Mouse (Mus musculus) adrenal gland, adult 2 months (tissue): ENCODE measurements around the gene Lrrc71. TPM values are rescaled to one million over a fixed set of nuclear protein-coding genes. Genes with fewer than 3 reads are reported as not detected.

Experiments used
- DNase-seq: peaks from one replicate; pipeline ENCODE4 v3.0.0; 2021
- polyA plus RNA-seq: library from polyadenylated mRNA; depleted of rRNA; stranded (reverse); fragments of >200 nt; gene quantifications from 2 replicates; pipeline ENCODE4 v1.2.3, GENCODE M21; 2012; rRNA removed
- total RNA-seq, 2 experiments: library from RNA; stranded (reverse); gene quantifications; 2 replicates each; pipeline ENCODE4 v1.2.3; 2021

Lrrc71 gene
- total and polyA plus RNA-seq, 3 experiments, result 0.43 to 1.2 TPM; not detected in 1

- no peak for DNase-seq
Measured at GRCm38 (mm10) chr3:87724556-87724955, 23.9 kb downstream of the Lrrc71 start.

- DNase-seq, result no peak
Measured at GRCm38 (mm10) chr3:87718525-87718924, 29.9 kb downstream of the Lrrc71 start.

Other genes with a start within 250 kb of the Lrrc71 start
- gene Etv3, start 223.2 kb downstream of the Lrrc71 start, total RNA-seq, result 10 to 100 TPM; 19.4 to 25.8 TPM
- gene Etv3, start 223.2 kb downstream of the Lrrc71 start, polyA plus RNA-seq, result 10.8 and 11.2 TPM in 2 replicates
- gene Arhgef11, start 131.1 kb downstream of the Lrrc71 start, total RNA-seq, result 10 to 100 TPM; 38.0 to 40.0 TPM
- gene Arhgef11, start 131.1 kb downstream of the Lrrc71 start, polyA plus RNA-seq, result 27.7 and 33.0 TPM in 2 replicates
- 1 to 10 TPM; 4.6 to 6.3 TPM for gene Ntrk1, start 46.5 kb upstream of the Lrrc71 start, total RNA-seq
- 8.8 and 17.4 TPM in 2 replicates for gene Ntrk1, start 46.5 kb upstream of the Lrrc71 start, polyA plus RNA-seq
- under 1 TPM; 0.52 to 0.69 TPM for gene Insrr, start 48.3 kb upstream of the Lrrc71 start, total RNA-seq
- gene Insrr, start 48.3 kb upstream of the Lrrc71 start, polyA plus RNA-seq, result 1.2 and 3.9 TPM in 2 replicates
- gene Pear1, start 75.7 kb upstream of the Lrrc71 start, total RNA-seq, result 10 to 100 TPM; 20.0 to 23.9 TPM
- 63.3 and 71.7 TPM in 2 replicates for gene Pear1, start 75.7 kb upstream of the Lrrc71 start, polyA plus RNA-seq
- under 1 TPM; 0.17 to 0.31 TPM for gene Sh2d2a, start 98.1 kb upstream of the Lrrc71 start, total RNA-seq
- gene Sh2d2a, start 98.1 kb upstream of the Lrrc71 start, polyA plus RNA-seq, result 0.30 and 0.39 TPM in 2 replicates
- gene Prcc, start 137.0 kb upstream of the Lrrc71 start, total RNA-seq, result 10 to 100 TPM; 48.0 to 52.0 TPM
- gene Prcc, start 137.0 kb upstream of the Lrrc71 start, polyA plus RNA-seq, result 28.5 and 32.5 TPM in 2 replicates
- 100 to 1,000 TPM; 181 to 206 TPM for gene Hdgf, start 157.7 kb upstream of the Lrrc71 start, total RNA-seq
- gene Hdgf, start 157.7 kb upstream of the Lrrc71 start, polyA plus RNA-seq, result 54.3 and 64.8 TPM in 2 replicates
- gene Mrpl24, start 170.9 kb upstream of the Lrrc71 start, total RNA-seq, result 100 to 1,000 TPM; 114 to 120 TPM
- 15.1 and 18.0 TPM in 2 replicates for gene Mrpl24, start 170.9 kb upstream of the Lrrc71 start, polyA plus RNA-seq
- gene Isg20l2, start 181.7 kb upstream of the Lrrc71 start, total RNA-seq, result 10 to 100 TPM; 16.3 to 21.4 TPM
- 9.4 and 9.7 TPM in 2 replicates for gene Isg20l2, start 181.7 kb upstream of the Lrrc71 start, polyA plus RNA-seq
- 10 to 100 TPM; 13.1 to 16.3 TPM for gene Rrnad1, start 182.1 kb upstream of the Lrrc71 start, total RNA-seq
- 41.5 and 44.6 TPM in 2 replicates for gene Rrnad1, start 182.1 kb upstream of the Lrrc71 start, polyA plus RNA-seq
- gene Crabp2, start 200.0 kb upstream of the Lrrc71 start, total RNA-seq, result under 1 TPM; 0.52 to 0.72 TPM
- 0.47 TPM in 1 of 2 replicates, not detected in the other for gene Crabp2, start 200.0 kb upstream of the Lrrc71 start, polyA plus RNA-seq
- gene Nes, start 222.5 kb upstream of the Lrrc71 start, total RNA-seq, result 1 to 10 TPM; 7.0 to 9.2 TPM
- 3.5 and 7.0 TPM in 2 replicates for gene Nes, start 222.5 kb upstream of the Lrrc71 start, polyA plus RNA-seq